Mouse (Mus musculus): ENCODE results near the gene Dgkz. TPM values are rescaled to one million over a fixed set of nuclear protein-coding genes. Genes with fewer than 3 reads are reported as not detected.

Dgkz gene
- polyA plus RNA-seq, 1 experiment: 1,103 TPM

DNA sequence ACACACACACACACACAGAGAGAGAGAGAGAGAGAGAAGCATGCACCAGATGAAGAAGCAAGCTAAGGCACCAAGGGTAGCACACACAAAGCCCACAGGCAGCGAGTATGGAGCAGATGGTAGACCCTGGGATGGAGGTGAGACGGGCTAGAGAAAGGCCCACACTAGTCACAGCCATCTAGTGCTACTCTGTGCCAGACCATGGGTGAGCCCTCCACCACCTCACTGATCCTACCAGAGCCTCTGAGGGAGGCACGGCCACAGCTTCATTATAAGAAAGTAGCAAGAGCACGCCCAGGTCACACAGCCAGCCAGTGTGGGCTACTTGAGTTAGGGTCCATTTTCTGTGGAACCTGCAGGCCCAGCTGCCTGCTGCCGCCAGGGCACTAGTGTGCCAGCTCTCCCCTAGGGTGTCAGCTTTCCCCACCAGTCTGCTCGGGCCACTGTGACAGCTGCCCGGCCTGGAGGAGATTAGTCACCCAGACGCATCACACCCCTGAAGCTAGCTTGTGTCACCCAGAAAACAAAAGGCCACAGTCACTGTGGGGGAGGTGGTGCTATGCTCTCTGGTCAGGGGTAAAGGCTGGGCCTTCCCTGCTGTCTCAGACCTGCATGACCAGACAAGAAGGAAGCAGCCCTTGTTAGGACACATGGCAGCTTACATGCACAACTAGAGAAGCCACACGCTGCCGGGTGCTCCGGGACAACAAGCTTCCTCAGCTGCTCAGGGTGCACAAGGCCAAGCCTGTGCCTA, 28.1 kb downstream of the Dgkz start:
- H3K27ac ChIP-seq (ENCODE audit: control insufficient read depth, insufficient read depth, low read length): peak overlapping the region; percentile 21; the same call in 1 of the 2 replicates
- H3K27me3 ChIP-seq (ENCODE audit: control insufficient read depth, insufficient read depth, low read length): no peaks in the 10 kb centered on the region
- TF ChIP-seq POLR2A (IDR thresholded peaks at IDR 0.05; ENCODE audit: control insufficient read depth, extremely low read depth, insufficient read depth, low read length, poor library complexity) (no peak), CTCF (IDR thresholded peaks at IDR 0.05; ENCODE audit: borderline replicate concordance, control insufficient read depth, extremely low read depth, insufficient read depth, low read length, poor library complexity) (no peak)
- peak overlapping the region; percentile 50 for H3K4me3 ChIP-seq (ENCODE audit: control insufficient read depth, insufficient read depth, low read length)
- peaks cover 17% of the 10 kb centered on the region for H3K36me3 ChIP-seq (ENCODE audit: control insufficient read depth, insufficient read depth, low read length)
- WGBS: 42% methylated on average over 11 of the region's 11 CpGs
- H3K4me1 ChIP-seq (replicated peaks; ENCODE audit: control insufficient read depth, insufficient read depth, low read length): peaks cover 59% of the 10 kb centered on the region
- DNase-seq: no peak

DNA sequence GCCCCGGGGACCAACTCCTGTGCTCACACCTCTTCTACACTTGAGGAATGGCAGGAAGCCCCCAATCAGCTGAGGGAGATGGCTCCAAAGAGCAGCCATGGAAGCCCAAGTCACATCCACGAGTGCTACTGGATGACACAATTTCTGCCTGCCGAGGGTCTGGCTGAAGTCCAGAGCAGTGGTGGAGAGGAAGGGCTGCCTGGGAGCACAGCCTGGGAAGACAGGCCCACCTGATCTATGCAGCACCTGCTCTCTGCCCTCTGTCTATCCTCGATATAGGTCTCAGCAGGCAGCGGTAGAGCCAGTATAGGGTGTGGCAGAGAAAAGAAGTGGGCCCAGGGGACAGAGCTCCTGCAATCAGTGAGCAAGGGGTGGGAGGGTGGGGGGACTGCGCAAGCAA, 28.8 kb downstream of the Dgkz start:
- DNase-seq: no peak
- Histone ChIP-seq H3K4me1 (replicated peaks; ENCODE audit: control insufficient read depth, insufficient read depth, low read length) (peaks cover 59% of the 10 kb centered on the region), H3K36me3 (ENCODE audit: control insufficient read depth, insufficient read depth, low read length) (peaks cover 23% of the 10 kb centered on the region), H3K27me3 (ENCODE audit: control insufficient read depth, insufficient read depth, low read length) (no peaks in the 10 kb centered on the region), H3K4me3 (ENCODE audit: control insufficient read depth, insufficient read depth, low read length) (no peak overlapping the region), H3K27ac (ENCODE audit: control insufficient read depth, insufficient read depth, low read length) (no peak overlapping the region)
- no peak for TF ChIP-seq CTCF (IDR thresholded peaks at IDR 0.05; ENCODE audit: borderline replicate concordance, control insufficient read depth, extremely low read depth, insufficient read depth, low read length, poor library complexity)
- WGBS: 54% methylated on average over 6 of the region's 6 CpGs

DNA sequence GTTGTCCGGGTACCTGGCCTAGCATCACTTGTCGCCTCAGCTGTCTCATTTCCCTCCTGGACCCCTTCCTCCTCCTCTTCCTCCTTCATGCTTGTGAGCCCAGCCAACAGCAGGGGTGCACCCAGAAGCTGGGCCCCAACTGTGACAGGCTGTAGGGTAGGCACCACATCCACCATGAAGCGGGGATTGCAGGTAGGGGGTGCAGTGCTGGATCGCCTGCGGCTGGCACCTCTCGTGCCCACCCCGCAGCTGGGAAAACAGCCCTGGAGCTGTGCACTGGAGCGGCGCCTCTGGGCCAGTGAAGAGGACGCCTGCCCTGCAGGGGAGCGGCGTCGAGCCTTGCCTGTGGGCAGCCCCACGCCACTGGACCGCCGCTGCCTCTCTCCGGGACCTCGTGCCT, 30.2 kb downstream of the Dgkz start, which contains the start of gene Gm9821:
Gm9821 (plus strand) TSS at position 221 of the 400 bp plus-strand sequence.
- Histone ChIP-seq H3K36me3 (ENCODE audit: control insufficient read depth, insufficient read depth, low read length) (peaks cover 30% of the 10 kb centered on the region), H3K4me3 (ENCODE audit: control insufficient read depth, insufficient read depth, low read length) (peak within 1 kb of the TSS; percentile 5; the same call in 1 of the 2 replicates), H3K4me1 (replicated peaks; ENCODE audit: control insufficient read depth, insufficient read depth, low read length) (peaks cover 52% of the 10 kb centered on the region), H3K27ac (ENCODE audit: control insufficient read depth, insufficient read depth, low read length) (peak within 1 kb of the TSS; percentile 51), H3K27me3 (ENCODE audit: control insufficient read depth, insufficient read depth, low read length) (no peaks in the 10 kb centered on the region)
- WGBS: 98% methylated on average over 18 of the region's 18 CpGs
- TF ChIP-seq POLR2A (IDR thresholded peaks at IDR 0.05; ENCODE audit: control insufficient read depth, extremely low read depth, insufficient read depth, low read length, poor library complexity): no peak
- no peak for TF ChIP-seq CTCF (IDR thresholded peaks at IDR 0.05; ENCODE audit: borderline replicate concordance, control insufficient read depth, extremely low read depth, insufficient read depth, low read length, poor library complexity)
- no peak for DNase-seq

DNA sequence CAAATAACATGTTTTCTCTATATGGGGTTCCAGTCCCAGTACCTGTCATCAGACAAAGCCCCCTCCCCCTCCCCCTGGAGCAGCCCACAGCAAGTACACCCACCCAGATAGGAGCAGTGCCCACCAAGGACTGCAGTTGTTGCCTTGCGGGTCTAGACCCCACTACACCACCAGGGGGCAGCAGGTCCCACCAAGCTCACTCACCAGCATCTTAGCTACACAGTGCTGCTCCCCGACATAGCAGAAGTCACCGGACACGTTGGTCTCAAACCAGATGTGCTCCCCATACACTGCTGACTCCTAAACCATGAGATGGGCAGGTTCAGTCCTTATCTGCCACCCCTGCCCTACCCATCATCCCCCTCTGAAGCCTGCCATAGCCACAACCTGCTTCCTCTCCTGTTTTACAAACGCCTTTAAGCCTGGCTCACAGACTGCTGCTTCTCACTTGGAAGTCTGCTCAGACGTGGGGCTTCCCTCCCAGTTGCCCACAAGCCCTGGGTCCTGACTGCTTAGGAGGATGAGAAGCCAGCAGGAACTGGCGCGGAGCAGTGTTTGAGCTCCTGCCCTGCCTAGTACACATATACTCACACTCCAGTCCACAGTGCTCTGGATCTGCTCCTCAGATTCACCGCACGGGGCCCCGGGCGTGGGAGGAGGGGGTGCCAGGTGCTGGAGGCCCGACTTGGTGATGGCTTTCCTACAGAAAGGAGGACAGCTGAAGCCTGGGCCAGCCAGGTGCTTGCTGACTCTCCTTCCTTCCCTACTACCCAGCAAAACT, 31.3 kb downstream of the Dgkz start:
- H3K27ac ChIP-seq (ENCODE audit: control insufficient read depth, insufficient read depth, low read length): peak overlapping the region; percentile 51
- 22% methylated on average over 13 of the region's 13 CpGs for WGBS
- peak overlapping the region; percentile 5; the same call in 1 of the 2 replicates for H3K4me3 ChIP-seq (ENCODE audit: control insufficient read depth, insufficient read depth, low read length)
- H3K4me1 ChIP-seq (replicated peaks; ENCODE audit: control insufficient read depth, insufficient read depth, low read length): peaks cover 48% of the 10 kb centered on the region
- DNase-seq: peak; percentile 87
- TF ChIP-seq CTCF (IDR thresholded peaks at IDR 0.05; ENCODE audit: borderline replicate concordance, control insufficient read depth, extremely low read depth, insufficient read depth, low read length, poor library complexity) (peak; percentile 87; the same call in 1 of the 2 replicates), POLR2A (IDR thresholded peaks at IDR 0.05; ENCODE audit: control insufficient read depth, extremely low read depth, insufficient read depth, low read length, poor library complexity) (no peak)
- no peaks in the 10 kb centered on the region for H3K27me3 ChIP-seq (ENCODE audit: control insufficient read depth, insufficient read depth, low read length)
- peaks cover 41% of the 10 kb centered on the region for H3K36me3 ChIP-seq (ENCODE audit: control insufficient read depth, insufficient read depth, low read length)

DNA sequence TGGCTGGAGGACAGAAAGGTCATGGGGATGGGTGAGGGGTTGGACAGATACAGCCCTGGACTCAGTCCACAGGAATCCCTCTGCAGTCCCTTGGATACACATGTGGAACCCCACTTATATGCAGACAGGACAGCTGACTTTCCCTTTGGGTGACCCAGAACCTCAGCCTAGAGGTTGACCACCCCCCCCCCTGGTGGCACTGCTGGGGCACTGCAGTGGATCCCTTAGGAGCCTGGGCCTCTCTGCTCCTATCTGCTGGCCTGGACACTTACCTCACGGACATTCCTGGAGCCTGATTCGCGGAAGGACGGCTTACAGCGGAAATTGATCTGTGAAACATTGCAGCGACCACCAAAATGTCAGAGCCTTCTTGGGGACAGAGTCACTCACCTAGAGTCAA, 33.3 kb downstream of the Dgkz start:
- peaks cover 30% of the 10 kb centered on the region for H3K4me1 ChIP-seq (replicated peaks; ENCODE audit: control insufficient read depth, insufficient read depth, low read length)
- no peak for DNase-seq
- TF ChIP-seq POLR2A (IDR thresholded peaks at IDR 0.05; ENCODE audit: control insufficient read depth, extremely low read depth, insufficient read depth, low read length, poor library complexity) (no peak), CTCF (IDR thresholded peaks at IDR 0.05; ENCODE audit: borderline replicate concordance, control insufficient read depth, extremely low read depth, insufficient read depth, low read length, poor library complexity) (peak; percentile 75; the same call in 1 of the 2 replicates)
- no peak overlapping the region for H3K27ac ChIP-seq (ENCODE audit: control insufficient read depth, insufficient read depth, low read length)
- H3K4me3 ChIP-seq (ENCODE audit: control insufficient read depth, insufficient read depth, low read length): no peak overlapping the region
- peaks cover 61% of the 10 kb centered on the region for H3K36me3 ChIP-seq (ENCODE audit: control insufficient read depth, insufficient read depth, low read length)
- no peaks in the 10 kb centered on the region for H3K27me3 ChIP-seq (ENCODE audit: control insufficient read depth, insufficient read depth, low read length)
- 97% methylated on average over 6 of the region's 6 CpGs for WGBS

DNA sequence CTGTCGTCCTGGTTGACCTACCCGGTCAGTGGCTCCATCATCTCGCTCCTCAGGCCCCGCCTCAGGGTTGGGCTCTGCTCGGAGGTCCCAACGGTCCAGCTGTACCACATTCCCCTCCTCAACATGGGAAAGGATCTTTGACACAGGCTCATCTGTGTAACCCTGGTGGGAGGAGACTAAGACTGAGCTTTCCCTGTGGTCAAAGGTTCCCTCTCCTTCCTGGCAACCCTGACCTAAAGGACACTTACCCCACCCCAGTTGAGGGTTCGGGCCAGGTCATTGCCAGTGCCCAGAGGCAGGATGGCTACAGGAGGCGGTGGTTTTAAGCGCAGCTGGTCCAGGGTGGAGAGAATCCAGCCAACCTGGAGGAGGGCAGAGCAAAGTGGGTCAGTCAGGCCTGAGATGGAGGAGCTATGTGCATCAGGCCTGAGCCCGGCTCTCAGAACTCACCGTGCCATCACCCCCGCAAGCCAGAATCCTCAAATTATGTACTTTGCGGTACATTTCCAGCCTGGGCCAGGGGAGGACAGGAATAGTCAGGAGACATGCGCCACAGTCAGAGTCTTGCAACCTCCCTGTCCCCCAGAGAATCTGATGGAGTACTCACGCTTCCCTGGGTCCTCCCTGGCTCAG, 36.2 kb downstream of the Dgkz start:
- no peak overlapping the region for H3K4me3 ChIP-seq (ENCODE audit: control insufficient read depth, insufficient read depth, low read length)
- no peak for DNase-seq
- H3K36me3 ChIP-seq (ENCODE audit: control insufficient read depth, insufficient read depth, low read length): peaks cover 85% of the 10 kb centered on the region
- TF ChIP-seq CTCF (IDR thresholded peaks at IDR 0.05; ENCODE audit: borderline replicate concordance, control insufficient read depth, extremely low read depth, insufficient read depth, low read length, poor library complexity): no peak
- TF ChIP-seq POLR2A (IDR thresholded peaks at IDR 0.05; ENCODE audit: control insufficient read depth, extremely low read depth, insufficient read depth, low read length, poor library complexity): no peak
- peaks cover 2% of the 10 kb centered on the region for H3K4me1 ChIP-seq (replicated peaks; ENCODE audit: control insufficient read depth, insufficient read depth, low read length)
- 96% methylated on average over 15 of the region's 15 CpGs for WGBS
- no peak overlapping the region for H3K27ac ChIP-seq (ENCODE audit: control insufficient read depth, insufficient read depth, low read length)
- no peaks in the 10 kb centered on the region for H3K27me3 ChIP-seq (ENCODE audit: control insufficient read depth, insufficient read depth, low read length)
